In genomic region chr11:24128001-24128400, GRCm38 (mm10) we compare ENCODE assay signal across 17 mouse cellular contexts. TPM values are rescaled to one million over a fixed set of nuclear protein-coding genes. Genes with fewer than 3 reads are reported as not detected.
A peak's percentile ranks its signal among the peaks of the same experiment; 100 is the strongest.
DNase-seq lines count a peak whose midpoint lies in the region; ATAC-seq lines count a peak whose summit lies in the region.
"Had no signal": no experiment of that assay in that cellular context is flagged by ENCODE, and none has a peak within 500 bp of the region (broad histone marks: within the 10 kb centered on the region; RNA-seq: fewer than 3 reads in every experiment).

No protein-coding gene starts in this region.

- peaks cover 73% of the 10 kb centered on the region for H3K4me1 ChIP-seq in hindbrain, embryonic 13.5 days (replicated peaks)
- peaks cover 30% of the 10 kb centered on the region for H3K4me1 ChIP-seq in hindbrain, embryonic 14.5 days (replicated peaks; ENCODE audit: control insufficient read depth, insufficient read depth, low read length)
- peaks cover 69% of the 10 kb centered on the region for H3K4me1 ChIP-seq in forebrain, embryonic 15.5 days
- peaks cover 14% of the 10 kb centered on the region; the same call in 1 of the 2 replicates for H3K4me1 ChIP-seq in stomach, embryonic 16.5 days (ENCODE audit: control insufficient read depth, insufficient read depth, low read length)

- H3K27me3 ChIP-seq in hindbrain, embryonic 13.5 days, result no peaks in the 10 kb centered on the region
- H3K27me3 ChIP-seq in hindbrain, embryonic 14.5 days (ENCODE audit: control insufficient read depth, insufficient read depth, low read length), result no peaks in the 10 kb centered on the region
- no peaks in the 10 kb centered on the region for H3K27me3 ChIP-seq in forebrain, embryonic 15.5 days
- no peaks in the 10 kb centered on the region for H3K27me3 ChIP-seq in stomach, embryonic 16.5 days (ENCODE audit: control insufficient read depth, insufficient read depth, low read length)
- H3K27me3 ChIP-seq: intestine, embryonic 15.5 days; limb, embryonic 15.5 days had no signal

- no peak for DNase-seq in hindbrain, embryonic 14.5 days (ENCODE audit: low spot score)
- DNase-seq in retina, postnatal 1 day, result peak; percentile 23
- DNase-seq in retina, embryonic 14.5 days (ENCODE audit: low spot score), result no peak
- DNase-seq in kidney, adult 11 months, result no peak
- DNase-seq: cerebellum, adult 2 months; heart, adult 2 months; heart, postnatal 14 days; kidney, postnatal 4 days; lung, postnatal 36 days had no signal

- no peak overlapping the region for H3K9ac ChIP-seq in hindbrain, embryonic 13.5 days
- no peak overlapping the region for H3K9ac ChIP-seq in hindbrain, embryonic 14.5 days
- no peak overlapping the region for H3K9ac ChIP-seq in forebrain, embryonic 15.5 days (replicated peaks)
- H3K9ac ChIP-seq in stomach, embryonic 16.5 days (ENCODE audit: low read length), result 0 out of 2 replicates have a peak overlapping the region, but pooled peaks have one; percentile 5
- H3K9ac ChIP-seq: intestine, embryonic 15.5 days; limb, embryonic 15.5 days had no signal

- 0 out of 2 replicates have a peak overlapping the region, but pooled peaks have one; percentile 32 for H3K27ac ChIP-seq in hindbrain, embryonic 13.5 days
- H3K27ac ChIP-seq in hindbrain, embryonic 14.5 days, result no peak overlapping the region
- H3K27ac ChIP-seq in forebrain, embryonic 15.5 days (replicated peaks), result no peak overlapping the region
- no peak overlapping the region for H3K27ac ChIP-seq in stomach, embryonic 16.5 days (ENCODE audit: low read length)
- H3K27ac ChIP-seq: heart, adult 2 months; intestine, embryonic 15.5 days; limb, embryonic 15.5 days had no signal

- no peak overlapping the region for H3K4me2 ChIP-seq in hindbrain, embryonic 13.5 days
- no peak overlapping the region for H3K4me2 ChIP-seq in hindbrain, embryonic 14.5 days (replicated peaks)
- H3K4me2 ChIP-seq in forebrain, embryonic 15.5 days (replicated peaks), result no peak overlapping the region
- no peak overlapping the region for H3K4me2 ChIP-seq in stomach, embryonic 16.5 days (ENCODE audit: low read depth, low read length)
- H3K4me2 ChIP-seq: intestine, embryonic 15.5 days; limb, embryonic 15.5 days had no signal

- 0 out of 2 replicates have a peak, but pooled peaks cover 3% of the 10 kb centered on the region for H3K36me3 ChIP-seq in hindbrain, embryonic 13.5 days
- no peaks in the 10 kb centered on the region for H3K36me3 ChIP-seq in hindbrain, embryonic 14.5 days (replicated peaks; ENCODE audit: control insufficient read depth, insufficient read depth)
- H3K36me3 ChIP-seq in forebrain, embryonic 15.5 days, result 0 out of 2 replicates have a peak, but pooled peaks cover 3% of the 10 kb centered on the region
- no peaks in the 10 kb centered on the region for H3K36me3 ChIP-seq in stomach, embryonic 16.5 days (ENCODE audit: control insufficient read depth, insufficient read depth, low read length)
- H3K36me3 ChIP-seq: intestine, embryonic 15.5 days; limb, embryonic 15.5 days had no signal

- no peaks in the 10 kb centered on the region for H3K9me3 ChIP-seq in hindbrain, embryonic 13.5 days
- H3K9me3 ChIP-seq in hindbrain, embryonic 14.5 days (ENCODE audit: control insufficient read depth, low read length), result no peaks in the 10 kb centered on the region
- H3K9me3 ChIP-seq in forebrain, embryonic 15.5 days, result no peaks in the 10 kb centered on the region
- H3K9me3 ChIP-seq in stomach, embryonic 16.5 days (replicated peaks; ENCODE audit: control insufficient read depth, low read length), result no peaks in the 10 kb centered on the region
- H3K9me3 ChIP-seq: intestine, embryonic 15.5 days; limb, embryonic 15.5 days had no signal

- no peak overlapping the region for H3K4me3 ChIP-seq in hindbrain, embryonic 13.5 days
- H3K4me3 ChIP-seq in hindbrain, embryonic 14.5 days (replicated peaks; ENCODE audit: low read length), result no peak overlapping the region
- H3K4me3 ChIP-seq in forebrain, embryonic 15.5 days, result no peak overlapping the region
- no peak overlapping the region for H3K4me3 ChIP-seq in stomach, embryonic 16.5 days (replicated peaks; ENCODE audit: low read length)
- H3K4me3 ChIP-seq: heart, adult 2 months; intestine, embryonic 15.5 days; limb, embryonic 15.5 days had no signal

- no peak for ATAC-seq in hindbrain, embryonic 13.5 days (ENCODE audit: low FRiP score)
- no peak for ATAC-seq in hindbrain, embryonic 14.5 days (ENCODE audit: low FRiP score)
- 0 out of 2 replicates have a peak, but pooled peaks have one; percentile 35 for ATAC-seq in forebrain, embryonic 15.5 days (replicated peaks)
- no peak for ATAC-seq in stomach, embryonic 16.5 days (ENCODE audit: insufficient read depth, low FRiP score)
- ATAC-seq in monocyte, adult 5-6 weeks (replicated peaks; ENCODE audit: insufficient number of reproducible peaks, low FRiP score, low TSS enrichment, poor library complexity, severe bottlenecking), result no peak
- ATAC-seq: intestine, embryonic 15.5 days had no signal

- 68% methylated on average over 2 of the region's 2 CpGs for WGBS in hindbrain, embryonic 13.5 days
- 53% methylated on average over 2 of the region's 2 CpGs for WGBS in hindbrain, embryonic 14.5 days
- 42% methylated on average over 2 of the region's 2 CpGs for WGBS in forebrain, embryonic 15.5 days
- WGBS in stomach, embryonic 16.5 days, result 57% methylated on average over 2 of the region's 2 CpGs

RNA-seq across cellular contexts. Expression of gene Bcl11a, which starts 50.1 kb away (rescaled TPM):
- polyA plus RNA-seq in hindbrain, embryonic 13.5 days (2015; fragmentation: Nextera tagmentation; extraction: Ambion mirVana), result 116 and 129 TPM in 2 replicates
- 106 and 117 TPM in 2 replicates for polyA plus RNA-seq in hindbrain, embryonic 14.5 days (2014; fragmentation: Nextera tagmentation; extraction: Ambion mirVana)
- polyA plus RNA-seq in forebrain, embryonic 15.5 days (2015; fragmentation: Nextera tagmentation; extraction: Ambion mirVana), result 204 and 215 TPM in 2 replicates
- 24.9 and 25.5 TPM in 2 replicates for polyA plus RNA-seq in stomach, embryonic 16.5 days (2015; fragmentation: Nextera tagmentation; extraction: Ambion mirVana)
- 12.1 to 16.9 TPM (median 13.9 TPM) in 3 replicates for total RNA-seq in monocyte, adult 5-6 weeks (2017)

RNA-seq across cellular contexts. Expression of gene A830031A19Rik, which starts 53.1 kb away (rescaled TPM):
- 0.23 TPM in 1 of 2 replicates, not detected in the other for polyA plus RNA-seq in hindbrain, embryonic 13.5 days (2015; fragmentation: Nextera tagmentation; extraction: Ambion mirVana)
- not detected in 2 replicates for polyA plus RNA-seq in hindbrain, embryonic 14.5 days (2014; fragmentation: Nextera tagmentation; extraction: Ambion mirVana)
- polyA plus RNA-seq in forebrain, embryonic 15.5 days (2015; fragmentation: Nextera tagmentation; extraction: Ambion mirVana), result 0.26 TPM in 1 of 2 replicates, not detected in the other
- polyA plus RNA-seq in stomach, embryonic 16.5 days (2015; fragmentation: Nextera tagmentation; extraction: Ambion mirVana), result not detected in 2 replicates
- total RNA-seq in monocyte, adult 5-6 weeks (2017), result not detected in 3 replicates
- total RNA-seq: heart, adult 2 months; heart, postnatal 14 days; midbrain, postnatal 0 days; neutrophil, adult 5-6 weeks had no signal
- polyA plus RNA-seq: cerebellum, adult 2 months; heart, adult 2 months; intestine, embryonic 15.5 days; midbrain, postnatal 0 days had no signal
